Mouse (Mus musculus): ENCODE data around the gene Npdc1. TPM values are rescaled to one million over a fixed set of nuclear protein-coding genes. Genes with fewer than 3 reads are reported as not detected.

Gene Npdc1
- total RNA-seq, 2 experiments from 2014 or later: 331 to 339 TPM

Small RNA genes lying within 50 kb of the gene (microRNA-seq; reads per million reads assigned to microRNA genes)
- 7.2 to 7.4 reads per million in 2 experiments for gene Mir3087

Other genes with a start within 250 kb of the Npdc1 start
- gene Nrarp, start 218.6 kb upstream of the Npdc1 start, total RNA-seq (2021): 10 to 100 TPM; 21.7 to 30.7 TPM
- 1 to 10 TPM; 1.9 to 2.3 TPM for gene Tor4a, start 202.5 kb upstream of the Npdc1 start, total RNA-seq (2021)
- 10 to 100 TPM; 50.8 to 51.8 TPM for gene Nelfb, start 187.9 kb upstream of the Npdc1 start, total RNA-seq (2021)
- gene Stpg3, start 184.7 kb upstream of the Npdc1 start, total RNA-seq (2021): under 1 TPM in 1 of 2 experiments, not detected in 1; 0.23 TPM
- not detected for gene Fam166a, start 180.6 kb upstream of the Npdc1 start, total RNA-seq (2021)
- 100 to 1,000 TPM; 376 to 398 TPM for gene Tubb4b, start 174.6 kb upstream of the Npdc1 start, total RNA-seq (2021)
- gene Slc34a3, start 165.0 kb upstream of the Npdc1 start, total RNA-seq (2021): not detected
- gene Rnf224, start 162.6 kb upstream of the Npdc1 start, total RNA-seq (2021): not detected
- 100 to 1,000 TPM; 243 to 256 TPM for gene Rnf208, start 157.1 kb upstream of the Npdc1 start, total RNA-seq (2021)
- not detected for gene Cysrt1, start 156.9 kb upstream of the Npdc1 start, total RNA-seq (2021)
- gene AL732309.1, start 152.5 kb upstream of the Npdc1 start, total RNA-seq (2021): 1 to 10 TPM; 1.6 to 2.9 TPM
- 10 to 100 TPM; 32.8 to 37.3 TPM for gene Tmem203, start 143.9 kb upstream of the Npdc1 start, total RNA-seq (2021)
- 10 to 100 TPM; 14.4 to 15.5 TPM for gene Tprn, start 136.7 kb upstream of the Npdc1 start, total RNA-seq (2021)
- 10 to 100 TPM; 67.2 to 69.6 TPM for gene Ssna1, start 126.9 kb upstream of the Npdc1 start, total RNA-seq (2021)
- gene Anapc2, start 126.9 kb upstream of the Npdc1 start, total RNA-seq (2021): 10 to 100 TPM; 73.0 to 77.2 TPM
- gene Tmem210, start 111.2 kb upstream of the Npdc1 start, total RNA-seq (2021): not detected
- gene Lrrc26, start 109.4 kb upstream of the Npdc1 start, total RNA-seq (2021): not detected
- 100 to 1,000 TPM; 435 to 455 TPM for gene Grin1, start 80.2 kb upstream of the Npdc1 start, total RNA-seq (2021)
- gene Man1b1, start 67.0 kb upstream of the Npdc1 start, total RNA-seq (2021): 10 to 100 TPM; 55.0 to 59.5 TPM
- 10 to 100 TPM; 28.2 to 33.2 TPM for gene Dpp7, start 43.0 kb upstream of the Npdc1 start, total RNA-seq (2021)
- 10 to 100 TPM; 11.3 to 14.0 TPM for gene Uap1l1, start 33.7 kb upstream of the Npdc1 start, total RNA-seq (2021)
- 1 to 10 TPM; 1.9 to 2.5 TPM for gene Sapcd2, start 27.0 kb upstream of the Npdc1 start, total RNA-seq (2021)
- 10 to 100 TPM; 11.7 to 13.2 TPM for gene Entpd2, start 3.5 kb upstream of the Npdc1 start, total RNA-seq (2021)
- under 1 TPM; 0.32 to 0.37 TPM for gene Fut7, start 23.9 kb downstream of the Npdc1 start, total RNA-seq (2021)
- 100 to 1,000 TPM; 154 to 165 TPM for gene Abca2, start 29.4 kb downstream of the Npdc1 start, total RNA-seq (2021)
- gene Clic3, start 57.5 kb downstream of the Npdc1 start, total RNA-seq (2021): under 1 TPM in 1 of 2 experiments, not detected in 1; 0.69 TPM
- 10 to 100 TPM; 68.6 to 81.0 TPM for gene Paxx, start 61.7 kb downstream of the Npdc1 start, total RNA-seq (2021)
- gene Ptgds, start 70.7 kb downstream of the Npdc1 start, total RNA-seq (2021): 1,000 to 10,000 TPM; 1,926 to 2,241 TPM
- not detected for gene Lcn12, start 94.6 kb downstream of the Npdc1 start, total RNA-seq (2021)
- gene Fbxw5, start 101.4 kb downstream of the Npdc1 start, total RNA-seq (2021): 100 to 1,000 TPM; 112 to 127 TPM
- 1 to 10 TPM; 1.1 to 1.7 TPM for gene C8g, start 102.4 kb downstream of the Npdc1 start, total RNA-seq (2021)
- gene Traf2, start 147.6 kb downstream of the Npdc1 start, total RNA-seq (2021): 10 to 100 TPM in 1 of 2 experiments, 1 to 10 TPM in 1; 9.6 to 10.4 TPM
- gene Edf1, start 158.5 kb downstream of the Npdc1 start, total RNA-seq (2021): 100 to 1,000 TPM; 202 to 214 TPM
- gene Mamdc4, start 175.5 kb downstream of the Npdc1 start, total RNA-seq (2021): 1 to 10 TPM in 1 of 2 experiments, under 1 TPM in 1; 0.69 to 2.1 TPM
- gene Phpt1, start 175.9 kb downstream of the Npdc1 start, total RNA-seq (2021): 10 to 100 TPM; 73.8 to 74.3 TPM
- 100 to 1,000 TPM; 109 to 120 TPM for gene Ajm1, start 182.4 kb downstream of the Npdc1 start, total RNA-seq (2021)
- 100 to 1,000 TPM; 136 to 152 TPM for gene Rabl6, start 209.2 kb downstream of the Npdc1 start, total RNA-seq (2021)
- not detected for gene Ccdc183, start 218.3 kb downstream of the Npdc1 start, total RNA-seq (2021)
- 10 to 100 TPM; 26.7 to 27.7 TPM for gene Tmem141, start 222.7 kb downstream of the Npdc1 start, total RNA-seq (2021)
- gene Fcna, start 228.7 kb downstream of the Npdc1 start, total RNA-seq (2021): under 1 TPM; 0.44 to 0.55 TPM